Mouse (Mus musculus): ENCODE data around the gene Uhrf1bp1l. TPM values are rescaled to one million over a fixed set of nuclear protein-coding genes. Genes with fewer than 3 reads are reported as not detected.
"Not testable (repeated sequence)": the region's sequence is repeated elsewhere in the genome, so short reads cannot be mapped to it uniquely, and the experiment has no call there.

Gene Uhrf1bp1l
- 23.8 and 26.4 TPM in 2 replicates for polyA plus RNA-seq (2016; fragmentation: Nextera tagmentation; extraction: Ambion mirVana)

GRCm38 (mm10) chr10:89744871-89745665 is at the start of gene Uhrf1bp1l:
Gene Uhrf1bp1l (plus strand): TSS chr10:89744991.
- Histone ChIP-seq H3K27ac (peak within 1 kb of the TSS; percentile 97), H3K4me3 (peak within 1 kb of the TSS; percentile 95), H3K27me3 (ENCODE audit: insufficient read depth, poor library complexity, severe bottlenecking) (no peaks in the 10 kb centered on the region), H3K9me3 (no peaks in the 10 kb centered on the region), H3K4me1 (peaks cover 4% of the 10 kb centered on the region; the same call in 1 of the 2 replicates), H3K36me3 (no peaks in the 10 kb centered on the region)
- peak; percentile 97 for DNase-seq (ENCODE audit: low spot score)
- WGBS = under 1% methylated on average over 78 of the region's 85 CpGs

- Histone ChIP-seq H3K36me3 (no peaks in the 10 kb centered on the region), H3K27me3 (ENCODE audit: insufficient read depth, poor library complexity, severe bottlenecking) (no peaks in the 10 kb centered on the region), H3K4me1 (no peaks in the 10 kb centered on the region), H3K4me3 (no peak overlapping the region), H3K9me3 (no peaks in the 10 kb centered on the region), H3K27ac (no peak overlapping the region)
- 73% methylated on average over 20 of the region's 20 CpGs for WGBS
- DNase-seq (ENCODE audit: low spot score) = no peak
Measured at GRCm38 (mm10) chr10:89695194-89695911, 49.4 kb upstream of the Uhrf1bp1l start.

- not testable (repeated sequence) for DNase-seq (ENCODE audit: low spot score); H3K9me3 ChIP-seq; H3K36me3 ChIP-seq; H3K4me1 ChIP-seq; H3K27me3 ChIP-seq (ENCODE audit: insufficient read depth, poor library complexity, severe bottlenecking); H3K27ac ChIP-seq; H3K4me3 ChIP-seq
- WGBS = 58% methylated on average over 2 of the region's 2 CpGs
Measured at GRCm38 (mm10) chr10:89696270-89696669, 48.5 kb upstream of the Uhrf1bp1l start.

GRCm38 (mm10) chr10:89697956-89698355 is 46.8 kb upstream of the Uhrf1bp1l start:
- H3K27me3 ChIP-seq (ENCODE audit: insufficient read depth, poor library complexity, severe bottlenecking) = no peaks in the 10 kb centered on the region
- H3K4me3 ChIP-seq = no peak overlapping the region
- no peaks in the 10 kb centered on the region for H3K36me3 ChIP-seq
- no peak for DNase-seq (ENCODE audit: low spot score)
- no peaks in the 10 kb centered on the region for H3K9me3 ChIP-seq
- H3K4me1 ChIP-seq = no peaks in the 10 kb centered on the region
- WGBS = 89% methylated on average over 3 of the region's 3 CpGs
- no peak overlapping the region for H3K27ac ChIP-seq

GRCm38 (mm10) chr10:89703042-89703441 is 41.7 kb upstream of the Uhrf1bp1l start:
- DNase-seq (ENCODE audit: low spot score) = no peak
- Histone ChIP-seq H3K4me3 (no peak overlapping the region), H3K27ac (no peak overlapping the region), H3K36me3 (no peaks in the 10 kb centered on the region), H3K27me3 (ENCODE audit: insufficient read depth, poor library complexity, severe bottlenecking) (no peaks in the 10 kb centered on the region), H3K4me1 (no peaks in the 10 kb centered on the region), H3K9me3 (no peaks in the 10 kb centered on the region)
- WGBS = 38% methylated on average over 5 of the region's 5 CpGs

GRCm38 (mm10) chr10:89707397-89707796 is 37.4 kb upstream of the Uhrf1bp1l start:
- H3K27ac ChIP-seq = no peak overlapping the region
- no peaks in the 10 kb centered on the region for H3K27me3 ChIP-seq (ENCODE audit: insufficient read depth, poor library complexity, severe bottlenecking)
- no peaks in the 10 kb centered on the region for H3K9me3 ChIP-seq
- H3K4me1 ChIP-seq = 0 out of 2 replicates have a peak, but pooled peaks cover 4% of the 10 kb centered on the region
- no peak overlapping the region for H3K4me3 ChIP-seq
- H3K36me3 ChIP-seq = peaks cover 15% of the 10 kb centered on the region
- WGBS = 82% methylated on average over 3 of the region's 3 CpGs
- DNase-seq (ENCODE audit: low spot score) = no peak

- 0 out of 2 replicates have a peak, but pooled peaks cover 4% of the 10 kb centered on the region for H3K4me1 ChIP-seq
- WGBS = 32% methylated on average over 10 of the region's 10 CpGs
- H3K9me3 ChIP-seq = no peaks in the 10 kb centered on the region
- H3K36me3 ChIP-seq = peaks cover 27% of the 10 kb centered on the region
- H3K27ac ChIP-seq = no peak overlapping the region
- no peaks in the 10 kb centered on the region for H3K27me3 ChIP-seq (ENCODE audit: insufficient read depth, poor library complexity, severe bottlenecking)
- H3K4me3 ChIP-seq = peak overlapping the region; percentile 36
- DNase-seq (ENCODE audit: low spot score) = no peak
Measured at GRCm38 (mm10) chr10:89708720-89709119, 36.1 kb upstream of the Uhrf1bp1l start.

- WGBS = 87% methylated on average over 10 of the region's 10 CpGs
- Histone ChIP-seq H3K36me3 (peaks cover 55% of the 10 kb centered on the region), H3K4me3 (no peak overlapping the region)
Measured at GRCm38 (mm10) chr10:89714910-89715309, 29.9 kb upstream of the Uhrf1bp1l start.

GRCm38 (mm10) chr10:89720252-89720651 is 24.5 kb upstream of the Uhrf1bp1l start:
- no peak for DNase-seq (ENCODE audit: low spot score)
- no peak overlapping the region for H3K4me3 ChIP-seq
- H3K27me3 ChIP-seq (ENCODE audit: insufficient read depth, poor library complexity, severe bottlenecking) = no peaks in the 10 kb centered on the region
- peaks cover 50% of the 10 kb centered on the region for H3K36me3 ChIP-seq
- no peaks in the 10 kb centered on the region for H3K4me1 ChIP-seq
- no peak overlapping the region for H3K27ac ChIP-seq
- H3K9me3 ChIP-seq = no peaks in the 10 kb centered on the region

More at GRCm38 (mm10) chr10:89714910-89715309, 29.9 kb upstream of the Uhrf1bp1l start:
- Histone ChIP-seq H3K27me3 (ENCODE audit: insufficient read depth, poor library complexity, severe bottlenecking) (no peaks in the 10 kb centered on the region), H3K27ac (no peak overlapping the region), H3K9me3 (no peaks in the 10 kb centered on the region), H3K4me1 (no peaks in the 10 kb centered on the region)
- no peak for DNase-seq (ENCODE audit: low spot score)

GRCm38 (mm10) chr10:89720796-89721195 is 24.0 kb upstream of the Uhrf1bp1l start:
- no peaks in the 10 kb centered on the region for H3K4me1 ChIP-seq
- H3K27me3 ChIP-seq (ENCODE audit: insufficient read depth, poor library complexity, severe bottlenecking) = no peaks in the 10 kb centered on the region
- no peak overlapping the region for H3K27ac ChIP-seq
- H3K9me3 ChIP-seq = no peaks in the 10 kb centered on the region
- WGBS = 92% methylated on average over 3 of the region's 3 CpGs
- H3K4me3 ChIP-seq = no peak overlapping the region
- DNase-seq (ENCODE audit: low spot score) = no peak
- peaks cover 47% of the 10 kb centered on the region for H3K36me3 ChIP-seq

GRCm38 (mm10) chr10:89722247-89723195 is 22.3 kb upstream of the Uhrf1bp1l start:
- H3K9me3 ChIP-seq = no peaks in the 10 kb centered on the region
- H3K36me3 ChIP-seq = peaks cover 52% of the 10 kb centered on the region
- no peaks in the 10 kb centered on the region for H3K27me3 ChIP-seq (ENCODE audit: insufficient read depth, poor library complexity, severe bottlenecking)
- 87% methylated on average over 14 of the region's 14 CpGs for WGBS
- no peaks in the 10 kb centered on the region for H3K4me1 ChIP-seq
- no peak overlapping the region for H3K4me3 ChIP-seq
- no peak overlapping the region for H3K27ac ChIP-seq
- DNase-seq (ENCODE audit: low spot score) = no peak

- whole genome bisulfite sequencing = 89% methylated on average over 6 of the region's 6 CpGs
- DNase-seq (ENCODE audit: low spot score) = no peak
Measured at GRCm38 (mm10) chr10:89730386-89730785, 14.4 kb upstream of the Uhrf1bp1l start.

More at GRCm38 (mm10) chr10:89730386-89730785, 14.4 kb upstream of the Uhrf1bp1l start:
- peaks cover 10% of the 10 kb centered on the region for H3K4me1 ChIP-seq
- no peaks in the 10 kb centered on the region for H3K9me3 ChIP-seq
- peaks cover 15% of the 10 kb centered on the region; the same call in 1 of the 2 replicates for H3K36me3 ChIP-seq
- no peaks in the 10 kb centered on the region for H3K27me3 ChIP-seq (ENCODE audit: insufficient read depth, poor library complexity, severe bottlenecking)
- no peak overlapping the region for H3K4me3 ChIP-seq
- no peak overlapping the region for H3K27ac ChIP-seq
